Mouse (Mus musculus): Measurements from ENCODE around the gene Fam221b.
A peak's percentile ranks its signal among the peaks of the same experiment; 100 is the strongest.

Gene Fam221b

DNA sequence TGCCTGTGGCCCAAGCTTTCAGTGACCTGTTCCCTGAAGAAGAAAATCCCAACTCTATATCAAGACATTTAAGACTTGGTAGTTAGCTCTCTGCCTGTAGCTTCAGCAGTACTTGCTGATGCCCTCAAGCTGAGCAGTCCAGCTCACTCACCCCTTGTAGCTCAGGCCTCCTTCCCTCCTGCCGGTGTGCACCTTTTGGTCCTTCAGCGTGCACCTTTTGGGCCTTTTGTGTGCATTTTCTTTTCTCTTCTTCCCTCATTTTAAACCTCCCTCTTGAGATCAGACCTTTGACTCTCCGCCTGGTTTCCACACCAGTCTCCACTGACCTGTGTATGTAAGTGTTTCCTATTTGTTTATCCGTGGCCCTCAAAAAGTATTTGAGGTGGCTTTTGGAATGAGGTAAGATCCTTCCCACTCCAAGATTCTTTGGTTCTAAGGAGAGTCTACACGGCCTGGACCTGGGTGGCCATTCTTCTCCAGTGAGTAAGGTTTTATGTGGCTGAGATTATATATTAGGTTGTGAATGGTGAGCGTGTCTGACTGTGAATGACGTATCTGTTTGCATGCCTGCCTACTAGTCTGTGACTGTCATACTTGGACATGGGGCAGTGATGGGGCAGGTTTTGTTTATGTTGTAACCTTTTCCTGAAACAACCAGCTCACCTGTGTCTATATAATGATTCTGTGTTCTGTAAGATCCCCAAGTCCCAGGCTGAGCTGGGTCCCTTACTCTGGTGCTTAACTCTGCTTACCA lies 34.1 kb downstream of the Fam221b start:
- TF ChIP-seq GATA4 (IDR thresholded peaks at IDR 0.05; ENCODE audit: insufficient replicate concordance, low read length) = no peak

DNA sequence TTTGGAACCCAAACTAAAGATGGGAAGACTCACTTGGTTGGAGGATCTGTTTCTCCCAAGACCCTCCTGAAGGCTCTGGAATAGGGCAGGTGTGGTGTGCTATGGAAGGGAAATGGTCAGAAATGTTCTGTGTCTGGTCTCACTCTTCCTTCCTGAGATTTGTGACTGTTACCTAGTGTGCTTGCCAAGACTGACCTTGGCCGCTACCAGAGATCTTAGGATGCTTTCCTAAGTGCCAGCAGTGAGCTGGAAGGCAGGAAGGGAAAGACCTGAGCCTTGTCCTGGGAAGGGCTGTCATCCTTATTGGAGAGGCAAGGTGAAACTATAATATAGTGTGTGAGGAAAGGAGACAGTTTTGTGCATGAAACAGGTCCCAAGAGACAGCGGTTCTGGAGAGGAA lies 35.2 kb downstream of the Fam221b start:
- no peak for TF ChIP-seq GATA4 (IDR thresholded peaks at IDR 0.05; ENCODE audit: insufficient replicate concordance, low read length)

DNA sequence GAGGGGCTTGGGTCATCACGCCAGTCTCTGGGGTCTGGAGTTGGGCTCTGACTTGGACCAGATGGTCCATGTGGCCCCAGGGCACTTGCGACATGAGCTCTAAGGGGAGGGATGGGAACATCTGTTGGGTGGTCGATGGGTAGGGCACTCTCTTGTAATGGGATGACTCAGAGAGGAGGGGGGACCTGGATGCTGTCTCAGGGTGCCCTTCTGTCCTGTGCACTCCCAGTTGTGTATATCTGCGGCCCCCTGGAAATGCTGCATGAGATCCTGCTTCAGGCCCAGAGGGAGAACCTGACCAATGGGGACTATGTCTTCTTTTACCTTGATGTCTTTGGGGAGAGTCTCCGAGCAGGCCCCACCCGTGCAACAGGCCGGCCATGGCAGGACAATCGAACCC lies 35.6 kb downstream of the Fam221b start:
- TF ChIP-seq GATA4 (IDR thresholded peaks at IDR 0.05; ENCODE audit: insufficient replicate concordance, low read length) = no peak

- TF ChIP-seq GATA4 (IDR thresholded peaks at IDR 0.05; ENCODE audit: insufficient replicate concordance, low read length) = no peak
These were observed 36.7 kb downstream of the Fam221b start for GRCm38 (mm10) chr4:43631956-43632920.

DNA sequence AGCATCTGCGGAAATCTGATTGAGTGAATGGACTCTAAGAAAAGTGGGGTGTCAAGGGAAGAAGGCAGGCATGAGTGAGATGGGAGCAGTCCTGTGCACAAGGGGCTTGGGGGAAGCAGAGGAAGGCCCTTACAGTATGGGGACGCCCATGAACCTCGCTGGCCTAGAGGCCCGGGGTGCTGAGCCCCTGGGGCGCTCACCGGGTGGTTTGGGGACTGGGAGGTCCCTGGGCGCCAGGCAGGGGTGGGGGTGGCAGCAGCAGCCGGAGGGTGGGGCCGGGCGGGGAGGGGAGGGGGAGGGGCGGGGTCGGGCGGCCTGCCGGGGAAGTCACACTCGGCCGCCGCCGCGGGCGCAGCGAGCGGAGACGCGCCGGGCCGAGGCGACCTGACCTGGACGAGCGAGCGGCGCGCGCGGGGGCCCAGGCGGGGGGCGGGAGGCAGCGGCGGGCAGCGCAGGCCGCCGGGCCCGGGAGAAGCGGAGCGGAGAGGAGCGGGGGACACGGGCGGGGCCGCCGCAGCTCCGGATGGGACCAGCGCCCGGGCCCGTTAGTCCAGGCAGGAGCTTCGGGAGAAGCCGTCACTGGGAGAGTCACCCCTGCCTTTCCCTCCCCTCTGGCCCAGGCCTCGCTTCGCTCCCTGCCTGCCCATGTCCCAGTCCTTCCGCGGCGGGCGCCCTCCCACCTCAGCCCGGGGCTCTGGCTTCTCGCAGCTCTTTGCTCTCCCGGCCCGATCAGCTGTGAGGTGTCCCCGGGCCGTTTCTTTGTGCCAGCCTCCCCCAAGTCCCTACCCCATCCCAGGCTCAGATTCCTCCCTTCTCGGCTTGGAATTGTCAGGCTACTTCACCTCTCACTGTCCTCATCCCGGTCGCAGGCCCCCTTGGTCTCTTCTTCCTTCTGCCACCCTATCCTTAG lies 37.6 kb downstream of the Fam221b start, which contains the start of gene Npr2:
TSS of gene Npr2 (plus strand) at position 890 of the 910 bp plus-strand sequence.
- TF ChIP-seq GATA4 (IDR thresholded peaks at IDR 0.05; ENCODE audit: insufficient replicate concordance, low read length) = no peak

GRCm38 (mm10) chr4:43630671-43631045 lies 38.3 kb downstream of the Fam221b start:
- no peak for TF ChIP-seq GATA4 (IDR thresholded peaks at IDR 0.05; ENCODE audit: insufficient replicate concordance, low read length)

DNA sequence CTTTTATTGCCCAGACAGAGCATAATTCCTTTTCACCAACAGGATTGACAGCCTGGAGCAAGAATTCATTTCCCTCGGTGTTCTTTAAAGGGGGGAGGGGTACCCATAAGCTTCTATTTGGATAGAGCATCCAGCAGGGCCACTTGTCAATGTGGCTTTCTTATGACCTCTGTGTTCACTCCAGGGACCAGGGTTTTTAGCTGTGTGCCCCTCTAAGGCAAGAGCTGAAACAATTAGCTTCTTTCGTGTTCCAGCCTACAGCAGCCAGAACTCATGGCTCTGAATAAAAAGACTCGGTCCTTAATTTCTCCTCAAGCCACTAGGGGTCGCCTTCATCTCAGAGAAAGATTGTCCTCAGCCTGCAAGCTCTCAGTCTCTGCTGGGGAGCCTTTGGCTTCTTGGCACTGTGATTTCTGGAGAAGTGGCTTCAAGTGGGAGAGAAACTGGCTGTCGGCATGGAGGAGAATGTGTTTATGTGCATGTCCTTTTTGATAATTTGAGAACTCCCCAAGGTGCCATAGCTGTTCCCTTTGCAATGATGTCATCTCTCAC lies 38.8 kb downstream of the Fam221b start:
- TF ChIP-seq GATA4 (IDR thresholded peaks at IDR 0.05; ENCODE audit: insufficient replicate concordance, low read length) = no peak

DNA sequence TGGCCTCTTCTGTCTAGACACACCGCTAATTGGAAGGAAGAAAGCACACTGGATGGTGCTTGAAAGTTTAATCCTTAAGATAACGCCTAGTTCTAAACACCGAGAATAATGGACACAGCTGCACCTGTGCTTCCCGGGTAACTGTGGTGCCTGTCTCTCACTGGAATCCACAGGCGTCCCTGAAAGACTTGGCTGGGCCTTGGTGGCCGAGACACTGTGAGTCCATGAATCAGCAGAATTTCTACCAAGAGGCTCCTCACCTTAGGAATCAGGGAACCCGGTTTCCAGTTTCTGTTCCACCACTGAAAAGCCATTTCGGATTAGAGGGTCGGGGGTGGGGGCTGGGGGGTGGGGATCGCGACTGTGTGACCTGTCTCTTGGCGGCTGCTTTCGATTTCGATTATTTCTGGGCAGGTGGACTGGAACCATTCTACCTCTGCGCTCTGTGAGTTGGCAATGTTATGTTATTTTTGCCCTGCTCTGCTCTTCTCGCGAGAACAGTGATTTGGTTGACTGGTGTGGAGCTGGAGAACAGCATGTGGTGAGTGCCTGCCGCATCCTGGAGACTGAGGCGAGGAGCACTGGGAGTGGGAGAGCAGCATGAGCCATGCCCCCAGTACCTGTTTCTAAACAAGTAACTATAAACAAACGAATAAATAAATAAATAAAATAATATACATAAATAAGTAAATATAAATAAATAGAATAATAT lies 39.7 kb downstream of the Fam221b start:
- no peak for TF ChIP-seq GATA4 (IDR thresholded peaks at IDR 0.05; ENCODE audit: insufficient replicate concordance, low read length)

- peak; percentile 51; the same call in 1 of the 2 replicates for TF ChIP-seq GATA4 (IDR thresholded peaks at IDR 0.05; ENCODE audit: insufficient replicate concordance, low read length)
These were observed 48.7 kb downstream of the Fam221b start for GRCm38 (mm10) chr4:43620146-43620778.

DNA sequence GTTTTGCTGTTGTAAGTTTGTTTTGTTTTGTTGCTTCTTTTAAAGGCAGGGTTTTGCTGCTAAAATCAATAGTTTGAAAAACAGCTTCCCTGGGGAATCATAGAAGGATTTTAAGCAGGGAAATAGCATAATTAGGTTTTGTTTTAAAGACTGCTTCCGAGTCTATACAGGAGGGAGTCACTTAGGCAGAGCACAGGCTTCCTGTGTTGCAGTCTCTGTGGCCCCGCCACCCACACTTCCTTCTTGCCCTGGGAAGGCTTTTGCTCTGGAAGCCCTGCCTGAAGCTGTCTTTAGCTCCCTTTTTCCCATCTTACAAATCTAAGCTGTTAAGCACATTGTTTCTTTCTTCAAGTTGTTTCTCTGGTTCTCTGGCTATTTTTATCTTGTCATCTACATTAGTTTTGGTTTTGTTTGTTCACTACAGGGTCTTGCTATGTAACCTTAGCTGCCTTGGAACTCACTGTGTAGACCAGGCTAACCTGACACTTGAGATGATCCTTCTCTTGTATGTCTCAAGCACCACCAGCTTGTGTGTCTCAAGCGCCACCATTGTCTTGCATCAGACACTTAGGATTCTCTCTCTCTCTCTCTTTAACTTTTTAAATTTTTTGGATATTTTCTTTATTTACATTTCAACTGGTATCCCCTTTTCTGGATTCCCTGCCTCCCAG lies 55.8 kb downstream of the Fam221b start:
- TF ChIP-seq GATA4 (IDR thresholded peaks at IDR 0.05; ENCODE audit: insufficient replicate concordance, low read length) = no peak

DNA sequence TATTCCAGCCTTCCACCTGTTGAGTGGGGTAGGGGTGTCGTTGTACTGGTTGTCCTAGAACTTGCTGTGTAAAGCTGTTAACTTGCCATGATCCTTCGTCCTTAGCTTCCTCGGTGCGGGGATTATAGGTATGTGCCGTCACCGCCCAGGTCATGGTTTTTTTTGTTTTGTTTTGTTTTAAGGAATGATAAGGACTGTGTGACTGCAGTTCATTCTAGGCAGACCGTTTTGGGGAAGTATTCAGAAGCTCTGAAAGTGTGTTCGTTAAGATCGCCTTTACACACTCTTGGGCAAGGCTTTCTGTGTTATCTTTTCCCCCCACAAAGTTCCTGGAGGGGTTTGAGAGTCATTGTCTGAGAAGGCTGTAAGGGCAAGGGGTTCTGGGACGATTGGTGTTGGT lies 56.4 kb downstream of the Fam221b start:
- TF ChIP-seq GATA4 (IDR thresholded peaks at IDR 0.05; ENCODE audit: insufficient replicate concordance, low read length) = no peak

Data from liver, adult (tissue).